Comparison of ENCODE assay signal across 9 mouse cellular contexts in genomic region chr10:17653325-17653724, GRCm38 (mm10).
A peak's percentile ranks its signal among the peaks of the same experiment; 100 is the strongest.
DNase-seq lines count a peak whose midpoint lies in the region; ATAC-seq lines count a peak whose summit lies in the region.
"Had no signal": no experiment of that assay in that cellular context is flagged by ENCODE, and none has a peak within 500 bp of the region (broad histone marks: within the 10 kb centered on the region; RNA-seq: fewer than 3 reads in every experiment).

No protein-coding gene starts in this region.

- H3K36me3 ChIP-seq in midbrain, embryonic 11.5 days (ENCODE audit: control insufficient read depth, insufficient read depth, low read length) = no peaks in the 10 kb centered on the region
- no peaks in the 10 kb centered on the region for H3K36me3 ChIP-seq in midbrain, embryonic 13.5 days
- H3K36me3 ChIP-seq in intestine, embryonic 16.5 days (ENCODE audit: control insufficient read depth, insufficient read depth, low read length) = no peaks in the 10 kb centered on the region
- no peaks in the 10 kb centered on the region for H3K36me3 ChIP-seq in neural tube, embryonic 14.5 days (ENCODE audit: control insufficient read depth, insufficient read depth, low read length)

- no peak overlapping the region for H3K4me2 ChIP-seq in midbrain, embryonic 11.5 days
- H3K4me2 ChIP-seq in midbrain, embryonic 13.5 days (replicated peaks) = no peak overlapping the region
- no peak overlapping the region for H3K4me2 ChIP-seq in intestine, embryonic 16.5 days (ENCODE audit: low read depth, low read length)
- H3K4me2 ChIP-seq in neural tube, embryonic 14.5 days (ENCODE audit: low read depth, low read length) = no peak overlapping the region

- 52% methylated on average over 6 of the region's 6 CpGs for WGBS in midbrain, embryonic 11.5 days
- 39% methylated on average over 6 of the region's 6 CpGs for WGBS in midbrain, embryonic 13.5 days
- WGBS in intestine, embryonic 16.5 days = 45% methylated on average over 6 of the region's 6 CpGs
- 24% methylated on average over 6 of the region's 6 CpGs for WGBS in neural tube, embryonic 14.5 days

- H3K9ac ChIP-seq in midbrain, embryonic 11.5 days (ENCODE audit: low read length) = no peak overlapping the region
- H3K9ac ChIP-seq in midbrain, embryonic 13.5 days (replicated peaks) = no peak overlapping the region
- no peak overlapping the region for H3K9ac ChIP-seq in intestine, embryonic 16.5 days (ENCODE audit: low read depth, low read length)
- H3K9ac ChIP-seq in neural tube, embryonic 14.5 days (replicated peaks; ENCODE audit: low read depth, low read length) = 0 out of 2 replicates have a peak overlapping the region, but pooled peaks have one; percentile 2

- H3K4me1 ChIP-seq in midbrain, embryonic 11.5 days (ENCODE audit: control insufficient read depth, insufficient read depth, low read length) = peaks cover 2% of the 10 kb centered on the region; the same call in 1 of the 2 replicates
- H3K4me1 ChIP-seq in midbrain, embryonic 13.5 days (replicated peaks) = peaks cover 13% of the 10 kb centered on the region
- H3K4me1 ChIP-seq in intestine, embryonic 16.5 days (ENCODE audit: control insufficient read depth, insufficient read depth, low read length) = peaks cover 12% of the 10 kb centered on the region; the same call in 1 of the 2 replicates
- H3K4me1 ChIP-seq in neural tube, embryonic 14.5 days (ENCODE audit: control insufficient read depth, insufficient read depth, low read length) = no peaks in the 10 kb centered on the region

- no peaks in the 10 kb centered on the region for H3K27me3 ChIP-seq in midbrain, embryonic 11.5 days (ENCODE audit: control insufficient read depth, insufficient read depth, low read length)
- no peaks in the 10 kb centered on the region for H3K27me3 ChIP-seq in midbrain, embryonic 13.5 days
- H3K27me3 ChIP-seq in intestine, embryonic 16.5 days (replicated peaks; ENCODE audit: control insufficient read depth, insufficient read depth, low read length) = no peaks in the 10 kb centered on the region
- no peaks in the 10 kb centered on the region for H3K27me3 ChIP-seq in neural tube, embryonic 14.5 days (ENCODE audit: control insufficient read depth, insufficient read depth, low read length)

- H3K27ac ChIP-seq in midbrain, embryonic 11.5 days (ENCODE audit: low read depth, low read length) = no peak overlapping the region
- no peak overlapping the region for H3K27ac ChIP-seq in midbrain, embryonic 13.5 days
- H3K27ac ChIP-seq in intestine, embryonic 16.5 days (ENCODE audit: low read length) = peak overlapping the region; percentile 73
- H3K27ac ChIP-seq in neural tube, embryonic 14.5 days (ENCODE audit: low read depth, low read length) = no peak overlapping the region

- no peak overlapping the region for H3K4me3 ChIP-seq in midbrain, embryonic 11.5 days (ENCODE audit: low read depth, low read length)
- H3K4me3 ChIP-seq in midbrain, embryonic 13.5 days (replicated peaks) = no peak overlapping the region
- no peak overlapping the region for H3K4me3 ChIP-seq in intestine, embryonic 16.5 days (ENCODE audit: low read length)
- H3K4me3 ChIP-seq in neural tube, embryonic 14.5 days (ENCODE audit: low read depth, low read length) = no peak overlapping the region

- DNase-seq in midbrain, embryonic 11.5 days (ENCODE audit: low spot score, missing footprints) = no peak
- DNase-seq in brain, adult 2 months (ENCODE audit: low read depth, low spot score) = peak; percentile 53
- no peak for DNase-seq in thymus, postnatal 14 days
- DNase-seq in spleen, postnatal 14 days (ENCODE audit: low spot score in 2 of 2) = no peak
- DNase-seq: thymus, adult 2 months had no signal

- no peaks in the 10 kb centered on the region for H3K9me3 ChIP-seq in midbrain, embryonic 11.5 days (ENCODE audit: control insufficient read depth, low read length)
- no peaks in the 10 kb centered on the region for H3K9me3 ChIP-seq in midbrain, embryonic 13.5 days
- H3K9me3 ChIP-seq in intestine, embryonic 16.5 days (ENCODE audit: control insufficient read depth, low read length) = no peaks in the 10 kb centered on the region
- H3K9me3 ChIP-seq in neural tube, embryonic 14.5 days (ENCODE audit: control insufficient read depth, low read length) = no peaks in the 10 kb centered on the region

- 0 out of 2 replicates have a peak, but pooled peaks have one; percentile 39 for ATAC-seq in midbrain, embryonic 11.5 days (ENCODE audit: low FRiP score)
- ATAC-seq in midbrain, embryonic 13.5 days = no peak
- ATAC-seq in intestine, embryonic 16.5 days = peak; percentile 41; the same call in 1 of the 2 replicates
- no peak for ATAC-seq in neural tube, embryonic 14.5 days (ENCODE audit: low read depth)
- ATAC-seq: hindbrain, embryonic 16.5 days had no signal

Comparison
In these comparisons a context has a peak if more than half of its experiments do, and no peak if none do; other contexts are left out.
1. ATAC-seq: peak in midbrain, embryonic 11.5 days (single experiment) and intestine, embryonic 16.5 days (single experiment); none in midbrain, embryonic 13.5 days (single experiment) and neural tube, embryonic 14.5 days (single experiment).